Mouse (Mus musculus): ENCODE measurements around the gene Gm10959. TPM values are rescaled to one million over a fixed set of nuclear protein-coding genes. Genes with fewer than 3 reads are reported as not detected.
"Not testable (repeated sequence)": the region's sequence is repeated elsewhere in the genome, so short reads cannot be mapped to it uniquely, and the experiment has no call there.

The Gm10959 gene
- polyA plus RNA-seq (2012; rRNA removed) = not detected in 2 replicates

GRCm38 (mm10) chr3:122919260-122919659 lies at the start of gene Gm10959:
Gene Gm10959, minus strand, starts transcription at chr3:122919360.
- no peak within 1 kb of the TSS for H3K27ac ChIP-seq (ENCODE audit: insufficient read depth, low read length)
- H3K4me1 ChIP-seq (ENCODE audit: control insufficient read depth, insufficient read depth, low read length) = no peaks in the 10 kb centered on the region
- no peak for DNase-seq
- H3K27me3 ChIP-seq (ENCODE audit: control insufficient read depth, insufficient read depth, low read length) = no peaks in the 10 kb centered on the region
- TF ChIP-seq CTCF (IDR thresholded peaks at IDR 0.05; ENCODE audit: borderline replicate concordance, insufficient read depth, low read depth, low read length) = no peak
- no peak for TF ChIP-seq POLR2A (IDR thresholded peaks at IDR 0.05; ENCODE audit: borderline replicate concordance, insufficient read depth, low read length)
- H3K4me3 ChIP-seq (replicated peaks; ENCODE audit: insufficient read depth, low read depth, low read length) = no peak within 1 kb of the TSS
- 77% methylated on average over 8 of the region's 8 CpGs for WGBS

- TF ChIP-seq POLR2A (IDR thresholded peaks at IDR 0.05; ENCODE audit: borderline replicate concordance, insufficient read depth, low read length) (no peak), CTCF (IDR thresholded peaks at IDR 0.05; ENCODE audit: borderline replicate concordance, insufficient read depth, low read depth, low read length) (no peak)
- 71% methylated on average over 9 of the region's 9 CpGs for WGBS
Measured at GRCm38 (mm10) chr3:122968391-122968790, 49.2 kb upstream of the Gm10959 start.

GRCm38 (mm10) chr3:122964301-122964700 lies 45.1 kb upstream of the Gm10959 start:
- H3K4me3 ChIP-seq (replicated peaks; ENCODE audit: insufficient read depth, low read depth, low read length) = no peak overlapping the region
- H3K27me3 ChIP-seq (ENCODE audit: control insufficient read depth, insufficient read depth, low read length) = no peaks in the 10 kb centered on the region
- TF ChIP-seq CTCF (IDR thresholded peaks at IDR 0.05; ENCODE audit: borderline replicate concordance, insufficient read depth, low read depth, low read length) (no peak), POLR2A (IDR thresholded peaks at IDR 0.05; ENCODE audit: borderline replicate concordance, insufficient read depth, low read length) (no peak)
- no peak for DNase-seq
- WGBS = 89% methylated on average over 5 of the region's 5 CpGs
- H3K27ac ChIP-seq (ENCODE audit: insufficient read depth, low read length) = no peak overlapping the region
- no peaks in the 10 kb centered on the region; the same call in 1 of the 2 replicates for H3K4me1 ChIP-seq (ENCODE audit: control insufficient read depth, insufficient read depth, low read length)

More at GRCm38 (mm10) chr3:122968391-122968790, 49.2 kb upstream of the Gm10959 start:
- Histone ChIP-seq H3K4me1 (ENCODE audit: control insufficient read depth, insufficient read depth, low read length) (no peaks in the 10 kb centered on the region; the same call in 1 of the 2 replicates), H3K27me3 (ENCODE audit: control insufficient read depth, insufficient read depth, low read length) (no peaks in the 10 kb centered on the region), H3K4me3 (replicated peaks; ENCODE audit: insufficient read depth, low read depth, low read length) (no peak overlapping the region), H3K27ac (ENCODE audit: insufficient read depth, low read length) (no peak overlapping the region)
- DNase-seq = no peak

- H3K27me3 ChIP-seq (ENCODE audit: control insufficient read depth, insufficient read depth, low read length) = no peaks in the 10 kb centered on the region
- TF ChIP-seq POLR2A (IDR thresholded peaks at IDR 0.05; ENCODE audit: borderline replicate concordance, insufficient read depth, low read length) (no peak), CTCF (IDR thresholded peaks at IDR 0.05; ENCODE audit: borderline replicate concordance, insufficient read depth, low read depth, low read length) (no peak)
- H3K4me1 ChIP-seq (ENCODE audit: control insufficient read depth, insufficient read depth, low read length) = no peaks in the 10 kb centered on the region
- DNase-seq = no peak
- H3K27ac ChIP-seq (ENCODE audit: insufficient read depth, low read length) = no peak overlapping the region
- no peak overlapping the region for H3K4me3 ChIP-seq (replicated peaks; ENCODE audit: insufficient read depth, low read depth, low read length)
- WGBS = 96% methylated on average over 2 of the region's 2 CpGs
Measured at GRCm38 (mm10) chr3:122950129-122950528, 31.0 kb upstream of the Gm10959 start.

- Histone ChIP-seq H3K27ac (ENCODE audit: insufficient read depth, low read length) (no peak overlapping the region), H3K4me1 (ENCODE audit: control insufficient read depth, insufficient read depth, low read length) (no peaks in the 10 kb centered on the region), H3K27me3 (ENCODE audit: control insufficient read depth, insufficient read depth, low read length) (no peaks in the 10 kb centered on the region), H3K4me3 (replicated peaks; ENCODE audit: insufficient read depth, low read depth, low read length) (no peak overlapping the region)
- DNase-seq = no peak
- 86% methylated on average over 6 of the region's 6 CpGs for WGBS
- TF ChIP-seq CTCF (IDR thresholded peaks at IDR 0.05; ENCODE audit: borderline replicate concordance, insufficient read depth, low read depth, low read length) = no peak
- TF ChIP-seq POLR2A (IDR thresholded peaks at IDR 0.05; ENCODE audit: borderline replicate concordance, insufficient read depth, low read length) = no peak
Measured at GRCm38 (mm10) chr3:122943387-122943890, 24.3 kb upstream of the Gm10959 start.

- WGBS = 78% methylated on average over 2 of the region's 2 CpGs
- DNase-seq = no peak
Measured at GRCm38 (mm10) chr3:122939215-122939614, 20.1 kb upstream of the Gm10959 start.

GRCm38 (mm10) chr3:122937176-122937575 lies 18.0 kb upstream of the Gm10959 start:
- not testable (repeated sequence) for H3K4me1 ChIP-seq (ENCODE audit: control insufficient read depth, insufficient read depth, low read length); H3K27ac ChIP-seq (ENCODE audit: insufficient read depth, low read length); H3K4me3 ChIP-seq (replicated peaks; ENCODE audit: insufficient read depth, low read depth, low read length); DNase-seq; H3K27me3 ChIP-seq (ENCODE audit: control insufficient read depth, insufficient read depth, low read length)
- WGBS = 83% methylated on average over 13 of the region's 13 CpGs

More at GRCm38 (mm10) chr3:122939215-122939614, 20.1 kb upstream of the Gm10959 start:
- Histone ChIP-seq H3K27me3 (ENCODE audit: control insufficient read depth, insufficient read depth, low read length) (no peaks in the 10 kb centered on the region), H3K4me3 (replicated peaks; ENCODE audit: insufficient read depth, low read depth, low read length) (no peak overlapping the region), H3K27ac (ENCODE audit: insufficient read depth, low read length) (no peak overlapping the region), H3K4me1 (ENCODE audit: control insufficient read depth, insufficient read depth, low read length) (no peaks in the 10 kb centered on the region)
- no peak for TF ChIP-seq POLR2A (IDR thresholded peaks at IDR 0.05; ENCODE audit: borderline replicate concordance, insufficient read depth, low read length)
- no peak; the same call in 1 of the 2 replicates for TF ChIP-seq CTCF (IDR thresholded peaks at IDR 0.05; ENCODE audit: borderline replicate concordance, insufficient read depth, low read depth, low read length)

GRCm38 (mm10) chr3:122932466-122932865 lies 13.3 kb upstream of the Gm10959 start:
- no peaks in the 10 kb centered on the region for H3K27me3 ChIP-seq (ENCODE audit: control insufficient read depth, insufficient read depth, low read length)
- no peak for TF ChIP-seq CTCF (IDR thresholded peaks at IDR 0.05; ENCODE audit: borderline replicate concordance, insufficient read depth, low read depth, low read length)
- TF ChIP-seq POLR2A (IDR thresholded peaks at IDR 0.05; ENCODE audit: borderline replicate concordance, insufficient read depth, low read length) = no peak
- no peak overlapping the region for H3K4me3 ChIP-seq (replicated peaks; ENCODE audit: insufficient read depth, low read depth, low read length)
- no peak for DNase-seq
- H3K27ac ChIP-seq (ENCODE audit: insufficient read depth, low read length) = no peak overlapping the region
- H3K4me1 ChIP-seq (ENCODE audit: control insufficient read depth, insufficient read depth, low read length) = peaks cover 3% of the 10 kb centered on the region
- 96% methylated on average over 1 of the region's 1 CpGs for WGBS
